Mouse (Mus musculus) kidney, adult 2 months (tissue): ENCODE measurements around the gene Vps50.
"Not testable (repeated sequence)": the region's sequence is repeated elsewhere in the genome, so short reads cannot be mapped to it uniquely, and the experiment has no call there.

Experiments used
- CTCF ChIP-seq: fragments of 200-500 bp; conservative IDR thresholded peaks from 2 replicates; pipeline ENCODE4 v1.5.1; 2011; ENCODE audit warnings: low read depth, mild to moderate bottlenecking, control low read depth, low read length, moderate library complexity, mixed read lengths; ENCODE audit not compliant: insufficient read depth, insufficient read length
- POLR2A ChIP-seq: fragments of 200-500 bp; IDR thresholded peaks from one replicate; pipeline ENCODE4 v1.6.1; 2011; ENCODE audit warnings: low read depth, low read length, control low read depth

DNA sequence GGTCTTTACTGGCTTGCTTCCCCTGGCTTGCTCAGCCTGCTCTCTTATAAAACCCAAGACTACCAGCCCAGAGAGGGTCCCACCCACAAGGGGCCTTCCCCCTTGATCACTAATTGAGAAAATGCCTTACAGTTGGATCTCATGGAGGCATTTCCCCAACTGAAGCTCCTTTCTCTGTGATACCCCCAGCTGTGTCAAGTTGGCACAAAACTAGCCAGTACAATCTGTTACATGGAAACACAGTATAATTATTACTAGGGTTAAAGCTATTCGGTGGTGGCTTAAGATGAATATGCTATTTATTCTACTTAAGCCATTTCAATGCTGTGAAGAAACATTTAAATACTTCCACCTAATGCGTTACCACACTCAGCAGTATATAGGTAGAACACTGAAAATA is 10.0 kb downstream of the Vps50 start:
- TF ChIP-seq POLR2A, CTCF: not testable (repeated sequence)
